Mouse (Mus musculus) lung, adult 2 months (tissue): ENCODE data around the gene Slc35a2. TPM values are rescaled to one million over a fixed set of nuclear protein-coding genes. Genes with fewer than 3 reads are reported as not detected.

Experiments
- DNase-seq: peaks from one replicate; pipeline ENCODE4 v3.0.0; 2022
- H3K4me1 ChIP-seq: fragments of 200-500 bp; 2 replicates; pipeline ENCODE4 v1.6.1; 2011; ENCODE audit warnings: low read length; ENCODE audit not compliant: control insufficient read depth, insufficient read depth
- H3K4me3 ChIP-seq: fragments of 200-500 bp; replicated peaks from 2 replicates; pipeline ENCODE3; 2011; ENCODE audit warnings: low read depth, mild to moderate bottlenecking, control low read depth, low read length; ENCODE audit errors: extremely low read depth
- CTCF ChIP-seq: fragments of 200-500 bp; IDR thresholded peaks from 2 replicates; pipeline ENCODE4 v1.5.1; 2011; ENCODE audit warnings: mild to moderate bottlenecking, low read length, control low read depth; ENCODE audit not compliant: insufficient read depth
- POLR2A ChIP-seq: fragments of 200-500 bp; IDR thresholded peaks from 2 replicates; pipeline ENCODE4 v1.6.1; 2011; ENCODE audit warnings: low read depth, mild to moderate bottlenecking, control low read depth, low read length, borderline replicate concordance; ENCODE audit errors: extremely low read depth
- WGBS: fragments of 180-500 bp; shearing (Covaris S2); methylation state at CpG from one replicate; pipeline ENCODE4 v1.1.7; 2018; 5-methylcytosine and 5-hydroxymethylcytosine counted together
- polyA plus RNA-seq: library from polyadenylated mRNA; depleted of rRNA; stranded (reverse); fragments of >200 nt; gene quantifications from 2 replicates; pipeline ENCODE4 v1.2.3, GENCODE M21; 2012

The Slc35a2 gene
- polyA plus RNA-seq, 1 experiment = 73.7 TPM

DNA sequence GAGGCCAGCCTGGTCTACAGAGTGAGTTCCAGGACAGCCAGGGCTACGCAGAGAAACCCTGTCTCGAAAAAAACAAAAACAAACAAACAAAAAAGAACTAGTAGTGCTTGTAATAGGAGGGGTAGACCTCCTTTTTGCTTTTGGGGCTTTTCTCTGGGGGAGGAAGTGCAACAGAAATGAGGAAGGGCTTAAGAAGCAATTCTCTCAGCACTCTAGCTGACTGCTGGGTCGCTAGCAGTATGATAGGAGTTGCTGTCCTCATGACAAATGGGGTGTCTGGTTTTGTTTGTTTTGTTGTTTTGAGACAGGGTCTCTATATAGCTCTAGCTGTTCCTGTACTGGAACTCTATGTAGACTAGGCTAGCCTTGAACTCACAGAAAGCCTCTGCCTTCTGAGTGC is 19.3 kb upstream of the Slc35a2 start:
- DNase-seq = no peak
- WGBS = 62% methylated on average over 3 of the region's 3 CpGs
- TF ChIP-seq POLR2A (no peak), CTCF (no peak)
- Histone ChIP-seq H3K4me1 (peaks cover 4% of the 10 kb centered on the region), H3K4me3 (no peak overlapping the region)

DNA sequence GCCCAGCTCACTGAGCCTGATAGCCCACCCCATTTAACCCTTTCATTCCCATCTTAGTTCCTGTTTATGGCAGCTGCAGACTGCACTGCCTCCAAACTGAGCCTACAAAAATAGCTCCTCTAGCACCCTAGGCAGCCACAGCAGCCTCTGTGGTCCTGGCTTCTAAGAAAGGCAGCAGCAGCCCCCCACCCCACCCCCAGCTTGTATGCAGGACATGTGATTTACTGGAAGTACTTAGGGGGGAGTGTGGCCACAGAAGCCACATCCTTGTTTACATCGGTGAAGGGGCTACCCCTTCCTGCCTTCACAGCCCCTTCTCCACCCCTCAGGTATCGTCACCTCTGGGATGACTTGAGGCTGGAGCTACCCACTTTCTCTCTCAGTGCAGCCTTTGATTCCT is 18.5 kb upstream of the Slc35a2 start:
- 32% methylated on average over 2 of the region's 2 CpGs for WGBS
- no peak for DNase-seq
- Histone ChIP-seq H3K4me1 (peaks cover 4% of the 10 kb centered on the region), H3K4me3 (no peak overlapping the region)
- TF ChIP-seq CTCF (no peak), POLR2A (no peak)

DNA sequence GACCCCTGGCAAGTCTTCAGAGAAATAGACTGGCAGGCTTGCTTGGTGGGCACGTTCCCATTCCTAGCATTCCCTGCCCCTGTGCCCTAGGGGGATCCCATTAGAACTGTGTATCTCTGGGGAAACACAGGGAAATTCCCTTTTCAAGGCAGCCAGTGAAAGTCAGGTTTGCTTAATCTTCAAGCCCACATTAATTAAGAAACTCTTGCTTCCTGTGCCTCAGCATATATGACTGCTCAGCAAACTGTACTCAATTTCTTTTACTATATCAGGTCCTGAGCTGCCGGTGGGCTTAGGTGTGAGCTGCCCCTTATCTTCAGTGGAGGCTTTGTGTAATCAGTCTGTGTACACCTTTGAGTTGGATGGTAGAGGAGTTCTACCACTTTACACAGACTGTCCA is 18.0 kb upstream of the Slc35a2 start:
- 51% methylated on average over 2 of the region's 2 CpGs for WGBS
- DNase-seq = no peak
- Histone ChIP-seq H3K4me3 (no peak overlapping the region), H3K4me1 (peaks cover 4% of the 10 kb centered on the region)
- TF ChIP-seq CTCF = no peak
- TF ChIP-seq POLR2A = no peak

- 76% methylated on average over 1 of the region's 1 CpGs for WGBS
- Histone ChIP-seq H3K4me3 (no peak overlapping the region), H3K4me1 (peaks cover 4% of the 10 kb centered on the region)
- TF ChIP-seq POLR2A = no peak
- no peak for TF ChIP-seq CTCF
- no peak for DNase-seq
Observed at GRCm38 (mm10) chrX:7867141-7867540, 16.7 kb upstream of the Slc35a2 start.

GRCm38 (mm10) chrX:7868506-7868905 is 15.3 kb upstream of the Slc35a2 start:
- Histone ChIP-seq H3K4me3 (no peak overlapping the region), H3K4me1 (peaks cover 4% of the 10 kb centered on the region)
- TF ChIP-seq POLR2A (no peak), CTCF (no peak)
- 43% methylated on average over 2 of the region's 2 CpGs for WGBS
- no peak for DNase-seq

- Histone ChIP-seq H3K4me1 (peaks cover 4% of the 10 kb centered on the region), H3K4me3 (no peak overlapping the region)
- TF ChIP-seq CTCF = no peak
- WGBS = 51% methylated on average over 3 of the region's 3 CpGs
- no peak for DNase-seq
Observed at GRCm38 (mm10) chrX:7869826-7870225, 14.0 kb upstream of the Slc35a2 start.

GRCm38 (mm10) chrX:7878007-7878419 is 5.8 kb upstream of the Slc35a2 start, which contains the start of gene Pim2:
TSS of gene Pim2 (plus strand) at chrX:7878262.
- 24% methylated on average over 38 of the region's 38 CpGs for whole genome bisulfite sequencing
- DNase-seq = peak; percentile 62
- Histone ChIP-seq H3K4me3 (peak within 1 kb of the TSS; percentile 63), H3K4me1 (peaks cover 2% of the 10 kb centered on the region)
- TF ChIP-seq POLR2A (peak; percentile 36; the same call in 1 of the 2 replicates), CTCF (no peak)

- WGBS = 38% methylated on average over 21 of the region's 21 CpGs
- Histone ChIP-seq H3K4me1 (peaks cover 2% of the 10 kb centered on the region), H3K4me3 (peak overlapping the region; percentile 63)
- TF ChIP-seq CTCF (no peak), POLR2A (no peak)
- DNase-seq = peak; percentile 8
Observed at GRCm38 (mm10) chrX:7878495-7878894, 5.3 kb upstream of the Slc35a2 start.

- peaks cover 2% of the 10 kb centered on the region for H3K4me1 ChIP-seq
- 21% methylated on average over 11 of the region's 11 CpGs for WGBS
- TF ChIP-seq CTCF (peak; percentile 32), POLR2A (no peak)
- H3K4me3 ChIP-seq = peak overlapping the region; percentile 16
- peak; percentile 25 for DNase-seq
Observed at GRCm38 (mm10) chrX:7879819-7880218, 4.0 kb upstream of the Slc35a2 start.

DNA sequence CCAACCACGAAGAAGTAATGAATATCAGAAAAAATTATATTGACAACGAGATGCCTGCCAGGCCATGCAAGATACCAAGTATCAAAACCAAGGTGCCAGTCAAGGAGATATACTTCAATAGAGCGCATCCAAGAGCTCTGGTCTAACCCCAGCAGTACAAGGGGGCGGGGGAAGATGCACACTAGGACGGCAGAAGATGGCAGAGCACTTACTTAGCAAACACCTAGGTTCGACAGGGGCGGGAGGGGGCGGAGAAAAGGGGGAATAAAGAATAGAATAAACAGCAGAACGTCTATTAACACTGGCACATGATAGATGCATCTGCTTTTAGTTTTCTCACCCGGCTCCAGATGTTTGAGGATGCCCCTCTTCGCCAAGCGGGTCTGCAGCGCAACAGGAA is 14.4 kb downstream of the Slc35a2 start:
- H3K4me1 ChIP-seq = no peaks in the 10 kb centered on the region; the same call in 1 of the 2 replicates
- no peak for DNase-seq
- H3K4me3 ChIP-seq = peak overlapping the region; percentile 77
- TF ChIP-seq CTCF (no peak), POLR2A (no peak)
- WGBS = 27% methylated on average over 13 of the region's 13 CpGs
